Mouse (Mus musculus): ENCODE data around the gene Fars2. TPM values are rescaled to one million over a fixed set of nuclear protein-coding genes. Genes with fewer than 3 reads are reported as not detected.

The Fars2 gene
- total and polyA plus RNA-seq, 3 experiments, result 32.0 to 57.6 (median 54.6) TPM

- Histone ChIP-seq H3K27me3 (ENCODE audit: insufficient read depth, low read length) (peaks cover 75% of the 10 kb centered on the region), H3K4me1 (ENCODE audit: insufficient read depth, low read depth, low read length) (no peaks in the 10 kb centered on the region; the same call in none of the 2 replicates), H3K36me3 (replicated peaks) (no peaks in the 10 kb centered on the region), H3K9me3 (replicated peaks) (no peaks in the 10 kb centered on the region), H3K4me3 (ENCODE audit: low read depth, low read length) (no peak overlapping the region)
- TF ChIP-seq GATA1 (IDR thresholded peaks at IDR 0.05; ENCODE audit: borderline replicate concordance, low read length), result no peak
- no peak for TF ChIP-seq TAL1 (conservative IDR thresholded peaks at IDR 0.05; ENCODE audit: low read depth, low read length)
- no peak for TF ChIP-seq CTCF (IDR thresholded peaks at IDR 0.05; ENCODE audit: low read depth, low read length)
- no peak for TF ChIP-seq POLR2AphosphoS5 (IDR thresholded peaks at IDR 0.05; ENCODE audit: insufficient replicate concordance, low read depth, low read length)
- TF ChIP-seq GATA2 (IDR thresholded peaks at IDR 0.05; ENCODE audit: borderline replicate concordance, low read depth, low read length), result no peak
- DNase-seq (ENCODE audit: low spot score), result no peak
- ATAC-seq (ENCODE audit: extremely low read depth, insufficient number of reproducible peaks, low FRiP score, poor library complexity, severe bottlenecking), result no peak
Observed at GRCm38 (mm10) chr13:36731931-36732461, 614.8 kb downstream of the Fars2 start.

- peaks cover 69% of the 10 kb centered on the region for H3K27me3 ChIP-seq (ENCODE audit: insufficient read depth, low read length)
- no peak for ATAC-seq (ENCODE audit: extremely low read depth, insufficient number of reproducible peaks, low FRiP score, poor library complexity, severe bottlenecking)
- no peak overlapping the region for H3K4me3 ChIP-seq (ENCODE audit: low read depth, low read length)
Observed at GRCm38 (mm10) chr13:36732891-36733490, 615.8 kb downstream of the Fars2 start.

GRCm38 (mm10) chr13:36733566-36733965 lies 616.4 kb downstream of the Fars2 start:
- Histone ChIP-seq H3K4me1 (ENCODE audit: insufficient read depth, low read depth, low read length) (no peaks in the 10 kb centered on the region; the same call in 1 of the 2 replicates), H3K9me3 (replicated peaks) (no peaks in the 10 kb centered on the region), H3K27me3 (ENCODE audit: insufficient read depth, low read length) (peaks cover 64% of the 10 kb centered on the region), H3K4me3 (ENCODE audit: low read depth, low read length) (no peak overlapping the region), H3K36me3 (replicated peaks) (no peaks in the 10 kb centered on the region)
- ATAC-seq (ENCODE audit: extremely low read depth, insufficient number of reproducible peaks, low FRiP score, poor library complexity, severe bottlenecking) (no peak), DNase-seq (ENCODE audit: low spot score) (no peak)
- TF ChIP-seq GATA2 (IDR thresholded peaks at IDR 0.05; ENCODE audit: borderline replicate concordance, low read depth, low read length) (no peak), TAL1 (conservative IDR thresholded peaks at IDR 0.05; ENCODE audit: low read depth, low read length) (no peak), GATA1 (IDR thresholded peaks at IDR 0.05; ENCODE audit: borderline replicate concordance, low read length) (no peak), POLR2AphosphoS5 (IDR thresholded peaks at IDR 0.05; ENCODE audit: insufficient replicate concordance, low read depth, low read length) (no peak), CTCF (IDR thresholded peaks at IDR 0.05; ENCODE audit: low read depth, low read length) (no peak)

More at GRCm38 (mm10) chr13:36732891-36733490, 615.8 kb downstream of the Fars2 start:
- no peak for DNase-seq (ENCODE audit: low spot score)
- Histone ChIP-seq H3K36me3 (replicated peaks) (no peaks in the 10 kb centered on the region), H3K9me3 (replicated peaks) (no peaks in the 10 kb centered on the region), H3K4me1 (ENCODE audit: insufficient read depth, low read depth, low read length) (no peaks in the 10 kb centered on the region; the same call in 1 of the 2 replicates)
- TF ChIP-seq GATA1 (IDR thresholded peaks at IDR 0.05; ENCODE audit: borderline replicate concordance, low read length) (no peak), POLR2AphosphoS5 (IDR thresholded peaks at IDR 0.05; ENCODE audit: insufficient replicate concordance, low read depth, low read length) (no peak), CTCF (IDR thresholded peaks at IDR 0.05; ENCODE audit: low read depth, low read length) (no peak), TAL1 (conservative IDR thresholded peaks at IDR 0.05; ENCODE audit: low read depth, low read length) (no peak), GATA2 (IDR thresholded peaks at IDR 0.05; ENCODE audit: borderline replicate concordance, low read depth, low read length) (no peak)

GRCm38 (mm10) chr13:36733989-36734690 lies 616.9 kb downstream of the Fars2 start:
- TF ChIP-seq POLR2AphosphoS5 (IDR thresholded peaks at IDR 0.05; ENCODE audit: insufficient replicate concordance, low read depth, low read length), result no peak
- no peak for TF ChIP-seq TAL1 (conservative IDR thresholded peaks at IDR 0.05; ENCODE audit: low read depth, low read length)
- TF ChIP-seq CTCF (IDR thresholded peaks at IDR 0.05; ENCODE audit: low read depth, low read length), result no peak
- no peak for TF ChIP-seq GATA2 (IDR thresholded peaks at IDR 0.05; ENCODE audit: borderline replicate concordance, low read depth, low read length)
- no peak for TF ChIP-seq GATA1 (IDR thresholded peaks at IDR 0.05; ENCODE audit: borderline replicate concordance, low read length)
- ATAC-seq (ENCODE audit: extremely low read depth, insufficient number of reproducible peaks, low FRiP score, poor library complexity, severe bottlenecking) (no peak), DNase-seq (ENCODE audit: low spot score) (no peak)
- Histone ChIP-seq H3K4me1 (ENCODE audit: insufficient read depth, low read depth, low read length) (no peaks in the 10 kb centered on the region; the same call in 1 of the 2 replicates), H3K4me3 (ENCODE audit: low read depth, low read length) (no peak overlapping the region), H3K9me3 (replicated peaks) (no peaks in the 10 kb centered on the region), H3K27me3 (ENCODE audit: insufficient read depth, low read length) (peaks cover 60% of the 10 kb centered on the region), H3K36me3 (replicated peaks) (no peaks in the 10 kb centered on the region)

- ATAC-seq (ENCODE audit: extremely low read depth, insufficient number of reproducible peaks, low FRiP score, poor library complexity, severe bottlenecking) (no peak), DNase-seq (ENCODE audit: low spot score) (no peak)
- H3K4me3 ChIP-seq (ENCODE audit: low read depth, low read length), result no peak within 1 kb of the TSS
- no peak for TF ChIP-seq GATA2 (IDR thresholded peaks at IDR 0.05; ENCODE audit: borderline replicate concordance, low read depth, low read length)
- no peaks in the 10 kb centered on the region for H3K36me3 ChIP-seq (replicated peaks)
- H3K4me1 ChIP-seq (ENCODE audit: insufficient read depth, low read depth, low read length), result no peaks in the 10 kb centered on the region; the same call in 1 of the 2 replicates
- no peaks in the 10 kb centered on the region for H3K9me3 ChIP-seq (replicated peaks)
- peaks cover 53% of the 10 kb centered on the region for H3K27me3 ChIP-seq (ENCODE audit: insufficient read depth, low read length)
Observed at GRCm38 (mm10) chr13:36734731-36735571, 617.7 kb downstream of the Fars2 start, which contains the start of gene Nrn1. TSS of gene Nrn1 (minus strand) at chr13:36735131.
